Mouse (Mus musculus): Measurements from ENCODE around the gene Hbb-bt. TPM values are rescaled to one million over a fixed set of nuclear protein-coding genes. Genes with fewer than 3 reads are reported as not detected.
"Not testable (repeated sequence)": the region's sequence is repeated elsewhere in the genome, so short reads cannot be mapped to it uniquely, and the experiment has no call there.

Gene Hbb-bt
- total RNA-seq (2021): 10 to 100 TPM in 1 of 2 experiments, 1 to 10 TPM in 1; 8.8 to 20.4 TPM

DNA sequence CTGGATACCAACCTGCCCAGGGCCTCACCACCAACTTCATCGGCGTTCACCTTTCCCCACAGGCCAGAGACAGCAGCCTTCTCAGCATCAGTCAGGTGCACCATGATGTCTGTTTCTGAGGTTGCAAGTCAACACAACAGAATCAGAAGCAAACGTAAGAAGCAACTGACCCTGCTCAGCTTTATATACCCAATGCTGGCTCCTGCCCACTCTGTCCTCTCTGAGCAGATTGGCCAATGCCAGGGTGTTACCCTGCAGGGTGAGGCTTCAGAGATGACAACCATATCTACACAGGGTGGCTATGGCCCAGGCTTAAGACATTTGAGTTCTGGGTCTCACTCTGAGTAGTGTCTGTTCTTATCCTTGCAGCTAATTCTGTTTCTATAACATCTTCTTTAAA is at the start of gene Hbb-bt:
TSS of gene Hbb-bt (minus strand) at position 231 of the 400 bp plus-strand sequence.
- intact Hi-C loops (cut with DNase I): no loop called here
- DNase-seq: no peak

DNA sequence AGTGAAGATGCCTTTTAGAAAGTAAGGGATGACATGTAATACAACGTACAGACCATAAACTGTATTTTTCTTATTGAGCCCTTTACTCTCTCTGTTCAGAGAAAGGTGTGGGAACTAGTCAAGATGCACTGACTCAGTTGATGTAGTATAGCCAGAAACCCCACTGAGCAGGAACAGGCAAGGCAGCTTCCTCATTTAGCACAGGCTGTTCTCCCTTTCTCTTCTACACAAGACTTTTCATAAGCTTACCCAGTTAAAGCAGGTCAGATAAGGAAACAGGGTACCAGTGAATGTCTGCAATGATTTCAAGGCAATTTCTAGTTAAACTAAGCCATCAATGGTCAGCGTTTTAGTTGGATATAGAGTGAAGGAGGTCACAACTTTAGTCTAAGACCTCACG is 47.7 kb upstream of the Hbb-bt start:
- intact Hi-C loops (cut with DNase I): no loop called here
- no peak for DNase-seq

DNA sequence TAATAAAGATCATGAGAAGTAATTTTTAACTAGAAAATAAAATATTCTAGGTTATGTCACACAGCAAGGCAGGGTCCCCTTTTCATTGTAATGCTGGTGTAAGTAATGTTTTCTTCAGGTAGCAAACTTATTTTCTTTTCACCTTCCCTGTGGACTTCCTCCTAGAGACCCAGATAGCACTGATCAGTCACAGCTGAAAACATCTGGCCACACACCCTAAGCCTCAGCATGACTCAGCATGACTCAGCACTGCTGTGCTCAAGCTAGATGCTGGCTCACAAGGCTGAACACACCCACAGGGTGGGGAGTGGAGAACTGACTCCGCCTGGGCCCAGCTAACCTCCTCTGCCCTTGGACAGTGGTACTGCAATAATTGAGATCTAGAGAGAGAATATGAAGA is 47.1 kb upstream of the Hbb-bt start:
- intact Hi-C loops (cut with DNase I): no loop called here
- no peak for DNase-seq

DNA sequence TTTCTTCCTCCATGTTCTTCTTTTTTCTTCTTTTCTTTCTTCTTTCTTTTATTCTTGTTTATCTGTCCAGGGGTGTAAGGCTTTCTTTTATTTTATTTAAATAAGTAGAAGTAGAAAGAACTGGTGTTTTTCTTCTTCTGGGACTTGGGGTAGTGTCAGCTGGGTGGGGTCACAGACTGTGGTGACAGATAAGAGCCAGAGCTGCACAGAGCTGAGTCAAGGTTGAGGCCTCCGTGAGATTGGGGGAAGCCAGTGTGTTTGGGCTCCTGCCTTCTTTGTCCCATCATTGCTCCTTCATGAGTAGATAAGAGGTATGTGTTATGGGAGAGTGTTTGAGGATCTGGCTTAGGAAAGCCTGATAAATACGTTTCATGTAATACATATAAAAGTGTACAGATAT is 45.3 kb upstream of the Hbb-bt start:
- no peak for DNase-seq
- intact Hi-C loops (cut with DNase I): no loop called here

DNA sequence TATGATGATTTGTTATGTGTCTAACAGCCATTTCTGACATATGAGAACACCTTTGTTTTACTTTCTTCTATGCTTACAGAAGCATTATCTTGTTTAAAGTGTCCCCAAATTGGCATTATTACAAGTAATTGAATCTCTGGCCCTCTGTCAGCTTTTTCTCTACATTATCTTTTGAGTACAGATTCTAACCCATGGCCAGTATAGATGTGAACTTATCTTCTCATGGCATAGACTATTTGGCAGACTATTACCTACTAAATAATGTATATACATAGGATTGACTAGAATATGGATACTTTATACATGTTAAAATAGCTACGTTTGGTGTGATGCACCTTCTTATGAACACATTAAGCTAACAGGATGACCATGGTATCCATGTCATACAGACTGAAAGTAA is 40.9 kb upstream of the Hbb-bt start:
- no peak for DNase-seq
- intact Hi-C loops (cut with DNase I): no loop called here

DNA sequence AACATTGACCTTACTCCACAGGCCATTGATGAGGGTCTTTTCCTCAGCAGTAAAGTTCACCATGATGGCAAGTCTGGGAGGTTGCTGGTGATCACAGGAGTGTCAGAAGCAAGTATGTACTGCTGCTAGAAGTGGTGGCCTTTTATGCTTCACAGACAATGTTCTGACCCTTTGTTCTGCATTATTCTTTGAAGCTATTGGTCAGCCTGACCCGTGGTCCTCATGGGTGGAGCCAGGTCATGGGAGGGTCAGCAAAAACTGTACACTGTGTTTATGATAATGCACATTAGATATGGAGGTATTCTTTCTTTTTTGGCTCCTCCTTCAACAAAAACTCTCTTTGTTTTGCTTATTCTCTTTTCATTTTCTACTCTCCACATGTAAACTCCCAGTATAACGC is 39.3 kb upstream of the Hbb-bt start, which contains the start of gene Hbb-y:
TSS of gene Hbb-y (minus strand) at position 127 of the 400 bp plus-strand sequence.
- intact Hi-C loops (cut with DNase I): no loop called here

DNA sequence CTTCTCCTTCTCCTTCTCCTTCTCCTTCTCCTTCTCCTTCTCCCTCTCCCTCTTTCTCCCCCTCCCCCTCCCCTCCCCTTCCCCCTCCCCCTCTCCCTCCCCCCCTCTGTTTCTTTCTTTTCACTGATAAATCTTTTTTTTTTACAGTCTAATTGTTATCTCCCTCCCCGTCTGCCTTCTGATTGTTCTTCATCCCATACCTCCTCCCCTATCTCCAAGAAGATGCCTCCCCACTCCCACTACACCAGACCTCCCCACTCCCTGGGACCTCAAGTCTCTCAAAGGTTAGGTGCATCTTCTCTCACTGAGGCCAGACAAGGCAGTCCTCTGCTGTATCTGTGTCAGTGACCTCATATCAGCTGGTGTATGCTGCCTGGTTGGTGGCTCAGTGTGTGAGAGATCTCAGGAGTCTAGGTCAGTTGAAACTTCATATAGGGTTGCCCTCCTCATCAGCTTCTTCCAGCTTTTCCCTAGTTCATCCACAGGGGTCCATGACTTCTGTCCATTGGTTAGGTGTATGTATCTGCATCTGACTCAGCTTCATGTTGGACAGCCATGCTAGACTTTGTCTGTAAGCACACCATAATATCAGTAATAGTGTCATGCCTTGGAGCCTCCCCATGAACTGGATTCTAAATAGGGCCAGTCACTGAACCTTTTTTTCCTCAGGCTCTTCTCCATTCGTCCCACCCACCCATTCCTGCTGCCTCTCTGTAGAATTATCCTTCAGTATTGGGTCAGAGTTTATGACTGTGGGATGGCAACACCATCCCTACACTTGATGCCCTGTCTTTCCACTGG is 30.9 kb upstream of the Hbb-bt start:
- DNase-seq: no peak
- intact Hi-C loops (cut with DNase I): no loop called here

More for the DNA sequence above, 39.3 kb upstream of the Hbb-bt start, which contains the start of gene Hbb-y:
- DNase-seq: no peak

DNA sequence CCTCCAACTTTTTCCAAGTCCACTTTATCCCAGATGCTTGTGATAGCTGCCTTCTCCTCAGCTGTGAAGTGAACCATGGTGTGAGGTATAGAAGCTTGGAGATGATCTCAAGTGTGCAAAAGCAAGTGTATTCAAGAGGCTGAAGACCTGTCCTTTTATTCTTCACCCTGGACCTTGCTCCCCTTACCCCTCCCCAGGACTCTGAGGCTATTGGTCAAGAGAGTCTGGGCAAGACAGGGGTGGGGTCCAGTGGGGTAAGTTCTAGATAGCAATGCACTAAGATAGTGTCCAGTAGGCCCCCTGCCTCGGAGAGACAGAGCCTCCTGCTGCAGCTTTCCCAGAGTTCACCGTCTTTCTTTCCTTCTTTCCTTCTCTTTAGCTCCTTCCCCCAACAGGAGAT is 29.2 kb upstream of the Hbb-bt start, which contains the start of gene Hbb-bh1:
TSS of gene Hbb-bh1 (minus strand) at position 131 of the 400 bp plus-strand sequence.
- intact Hi-C loops (cut with DNase I): no loop called here
- DNase-seq: no peak

DNA sequence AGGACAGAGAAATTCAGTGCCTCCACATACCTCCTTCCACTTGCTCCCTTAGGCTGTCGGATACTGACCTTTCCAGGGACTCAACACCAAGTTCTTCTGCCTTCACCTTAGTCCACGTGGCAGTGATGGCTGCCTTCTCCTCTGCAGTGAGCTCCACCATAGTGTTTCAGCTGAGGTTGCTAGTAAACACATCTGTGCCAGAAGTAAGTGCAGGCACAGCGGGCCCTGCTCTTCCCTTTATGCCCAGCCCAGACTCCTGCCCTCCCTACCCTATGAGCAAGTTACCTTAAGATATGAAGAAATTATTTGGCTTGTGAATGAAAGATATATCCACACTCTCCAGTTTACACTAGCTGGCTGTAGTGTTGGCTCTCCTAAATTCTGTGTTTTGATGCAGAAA is 26.5 kb upstream of the Hbb-bt start, which contains the start of gene Hbb-bh2:
TSS of gene Hbb-bh2 (minus strand) at position 253 of the 400 bp plus-strand sequence.
- intact Hi-C loops (cut with DNase I): no loop called here
- no peak for DNase-seq

DNA sequence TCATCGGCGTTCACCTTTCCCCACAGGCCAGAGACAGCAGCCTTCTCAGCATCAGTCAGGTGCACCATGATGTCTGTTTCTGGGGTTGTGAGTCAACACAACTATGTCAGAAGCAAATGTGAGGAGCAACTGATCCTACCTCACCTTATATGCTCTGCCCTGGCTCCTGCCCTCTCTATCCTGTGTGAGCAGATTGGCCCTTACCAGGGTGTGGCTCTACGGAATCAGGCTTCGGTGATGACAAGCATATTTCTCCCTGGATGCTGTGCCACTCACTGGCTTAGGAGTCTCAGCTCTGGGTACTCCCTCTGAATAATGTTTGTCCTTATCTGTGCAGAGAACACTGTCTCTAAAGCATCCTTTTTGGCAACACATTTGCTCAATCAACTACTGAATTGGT is 14.0 kb upstream of the Hbb-bt start, which contains the start of gene Hbb-bs:
TSS of gene Hbb-bs (minus strand) at position 289 of the 400 bp plus-strand sequence.
- intact Hi-C loops (cut with DNase I): no loop called here
- DNase-seq: no peak

DNA sequence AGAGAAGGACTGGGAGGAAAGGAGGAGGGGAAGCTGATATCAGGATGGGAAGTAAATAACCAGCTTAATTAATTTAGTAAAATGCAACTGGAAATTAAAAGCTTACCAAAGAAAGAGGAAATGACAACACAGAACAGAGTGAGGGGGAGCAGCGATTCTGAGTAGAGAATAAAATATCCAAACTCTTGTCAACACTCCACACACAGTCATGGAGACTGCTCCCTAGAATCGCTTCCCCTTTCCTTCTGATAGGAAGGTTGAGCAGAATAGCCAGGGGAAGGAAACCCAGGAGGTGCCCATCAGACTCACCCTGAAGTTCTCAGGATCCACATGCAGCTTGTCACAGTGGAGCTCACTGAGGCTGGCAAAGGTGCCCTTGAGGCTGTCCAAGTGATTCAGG is 13.3 kb upstream of the Hbb-bt start:
- intact Hi-C loops (cut with DNase I); DNase-seq: not testable (repeated sequence)

DNA sequence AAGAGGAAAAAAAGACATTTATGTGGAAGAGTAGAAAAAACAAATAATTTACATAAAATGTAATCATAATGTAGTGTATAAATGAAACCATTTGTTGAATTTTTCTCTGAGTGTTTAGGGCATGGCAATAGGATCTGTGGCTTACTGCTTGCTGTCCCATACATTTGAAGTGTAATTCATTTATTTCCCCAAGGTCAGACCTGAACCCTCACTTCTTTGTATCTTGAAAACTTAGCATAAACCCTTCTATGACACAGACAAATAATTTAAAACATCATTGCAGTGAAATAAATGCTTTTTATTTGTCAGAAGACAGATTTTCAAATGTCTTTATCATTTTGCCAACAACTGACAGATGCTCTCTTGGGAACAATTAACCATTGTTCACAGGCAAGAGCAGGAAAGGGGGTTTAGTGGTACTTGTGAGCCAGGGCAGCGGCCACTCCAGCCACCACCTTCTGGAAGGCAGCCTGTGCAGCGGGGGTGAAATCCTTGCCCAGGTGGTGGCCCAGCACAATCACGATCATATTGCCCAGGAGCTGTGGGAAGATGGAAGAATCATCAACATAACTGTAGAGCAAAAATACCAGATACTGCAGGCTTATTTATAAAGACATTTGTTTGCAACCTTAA is 12.6 kb upstream of the Hbb-bt start:
- DNase-seq: no peak
- intact Hi-C loops (cut with DNase I): no loop called here

DNA sequence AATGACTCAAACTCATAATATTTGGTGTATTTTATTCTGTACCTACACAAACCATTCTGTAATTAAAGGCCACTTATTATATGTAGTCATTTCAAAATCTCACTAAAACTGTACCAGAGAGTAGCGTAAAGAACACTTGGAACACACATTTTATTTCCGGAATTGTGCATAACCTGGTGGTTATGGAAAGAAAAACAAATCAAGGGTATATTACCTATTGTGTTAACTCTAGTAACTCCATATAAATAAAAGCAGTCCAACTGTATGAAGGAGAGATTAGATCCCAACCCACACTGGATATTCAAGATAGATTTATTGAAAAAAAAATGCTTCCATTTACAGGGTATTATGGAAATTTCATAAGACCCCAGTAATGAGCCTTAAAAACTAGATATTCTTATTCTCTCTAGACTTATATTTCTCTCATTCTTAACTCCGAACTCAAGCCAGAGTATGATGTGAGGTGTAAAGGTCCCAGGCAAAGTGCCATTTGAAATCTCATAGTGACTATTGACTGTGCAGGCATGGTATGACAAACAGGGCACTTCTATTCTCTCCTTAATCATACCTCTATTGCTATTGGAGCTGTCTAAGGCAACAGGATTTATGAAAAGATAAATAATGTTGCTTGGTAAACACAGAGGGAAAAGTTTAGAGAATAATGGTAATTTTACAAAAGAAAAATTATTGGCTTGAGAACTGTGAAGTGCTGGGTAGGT is 11.9 kb upstream of the Hbb-bt start:
- DNase-seq: no peak
- intact Hi-C loops (cut with DNase I): no loop called here

DNA sequence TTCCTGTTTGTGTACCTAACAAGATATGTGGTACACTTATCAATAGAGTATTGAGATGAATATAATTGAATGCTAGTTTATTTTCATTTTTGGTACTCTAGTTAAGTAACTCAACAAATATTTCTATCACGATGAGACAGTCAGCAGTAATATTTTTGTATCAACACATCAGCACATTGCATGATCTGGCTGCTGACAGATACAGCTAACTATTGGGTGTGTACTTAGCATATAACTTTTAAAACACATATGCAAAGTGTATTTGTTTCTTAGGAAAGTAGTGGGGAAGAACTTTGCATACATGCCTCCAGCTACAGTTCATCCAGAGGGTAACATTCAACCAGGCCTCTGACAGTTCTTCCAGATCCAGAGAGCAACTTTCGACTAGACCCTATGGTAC is 10.8 kb upstream of the Hbb-bt start:
- intact Hi-C loops (cut with DNase I): no loop called here

DNA sequence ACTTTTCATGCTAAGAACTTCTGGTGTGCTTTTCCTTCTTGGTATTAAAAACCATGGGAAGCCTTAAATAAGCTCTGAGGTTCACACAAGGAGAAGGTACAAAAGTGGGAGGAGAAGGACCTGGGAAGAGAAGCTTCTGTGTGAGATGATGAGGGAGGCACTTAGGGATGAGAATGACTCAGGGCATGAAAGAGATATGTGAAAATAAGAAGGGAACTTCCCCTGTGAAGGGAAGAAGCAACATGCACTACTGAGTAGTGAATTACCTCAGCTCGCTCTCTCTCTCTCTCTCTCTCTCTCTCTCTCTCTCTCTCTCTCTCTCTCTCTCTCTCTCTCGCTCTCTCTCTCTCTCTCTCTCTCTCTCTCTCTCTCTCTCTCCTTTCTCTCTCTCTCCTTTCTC is 1.3 kb upstream of the Hbb-bt start:
- intact Hi-C loops (cut with DNase I); DNase-seq: not testable (repeated sequence)

More for the DNA sequence above, 10.8 kb upstream of the Hbb-bt start:
- no peak for DNase-seq

DNA sequence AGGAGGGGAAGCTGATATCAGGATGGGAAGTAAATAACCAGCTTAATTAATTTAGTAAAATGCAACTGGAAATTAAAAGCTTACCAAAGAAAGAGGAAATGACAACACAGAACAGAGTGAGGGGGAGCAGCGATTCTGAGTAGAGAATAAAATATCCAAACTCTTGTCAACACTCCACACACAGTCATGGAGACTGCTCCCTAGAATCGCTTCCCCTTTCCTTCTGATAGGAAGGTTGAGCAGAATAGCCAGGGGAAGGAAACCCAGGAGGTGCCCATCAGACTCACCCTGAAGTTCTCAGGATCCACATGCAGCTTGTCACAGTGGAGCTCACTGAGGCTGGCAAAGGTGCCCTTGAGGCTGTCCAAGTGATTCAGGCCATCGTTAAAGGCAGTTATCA is 644 bp downstream of the Hbb-bt start:
- intact Hi-C loops (cut with DNase I); DNase-seq: not testable (repeated sequence)

DNA sequence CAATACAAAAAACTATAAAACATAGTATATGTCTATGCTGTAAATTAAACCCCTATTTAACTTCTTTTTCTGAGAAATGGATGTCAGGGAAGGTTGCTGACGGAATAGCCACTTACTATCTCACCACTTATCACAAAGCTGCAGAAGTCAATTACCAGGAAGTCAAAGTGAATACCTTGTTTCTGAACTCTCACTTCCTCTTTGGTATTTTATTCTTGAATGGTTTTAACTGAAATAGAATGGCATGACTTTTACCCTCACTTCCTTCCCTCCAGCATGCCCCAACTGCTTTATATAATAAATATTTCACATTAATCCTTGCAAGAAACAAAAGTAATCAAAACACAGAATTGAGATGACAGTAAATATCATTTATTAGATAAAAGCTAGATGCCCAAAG is 1.6 kb downstream of the Hbb-bt start:
- intact Hi-C loops (cut with DNase I): no loop called here
- DNase-seq: no peak

DNA sequence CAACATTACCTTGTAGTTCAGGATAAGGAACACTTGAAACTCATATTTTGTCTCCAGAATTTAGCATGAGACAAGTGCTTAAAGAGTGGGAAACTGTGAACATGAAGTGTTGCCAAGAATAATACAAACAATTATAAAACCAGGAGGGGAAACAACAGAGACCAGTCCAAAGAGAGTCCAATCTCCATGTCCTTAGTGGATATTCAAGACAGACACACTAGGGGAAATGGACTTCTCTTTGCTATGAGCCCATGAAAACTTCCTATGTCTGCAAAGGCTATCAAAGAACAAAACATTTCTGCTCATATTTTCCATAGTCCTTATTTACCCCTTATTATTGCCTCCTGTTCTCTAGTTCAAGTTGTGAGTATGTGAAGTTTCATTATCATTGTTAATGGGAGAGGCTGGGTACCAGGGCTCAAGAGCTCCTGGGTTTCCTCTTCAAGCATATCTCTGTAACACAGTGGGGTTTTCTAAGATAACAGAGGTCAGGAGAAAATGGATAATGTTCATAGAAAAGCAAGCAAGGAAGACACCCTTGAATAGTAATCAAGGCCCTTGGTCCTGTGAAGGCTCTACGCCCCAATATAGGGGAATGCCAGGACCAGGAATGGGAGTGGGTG is 2.5 kb downstream of the Hbb-bt start:
- intact Hi-C loops (cut with DNase I): no loop called here
- no peak for DNase-seq

DNA sequence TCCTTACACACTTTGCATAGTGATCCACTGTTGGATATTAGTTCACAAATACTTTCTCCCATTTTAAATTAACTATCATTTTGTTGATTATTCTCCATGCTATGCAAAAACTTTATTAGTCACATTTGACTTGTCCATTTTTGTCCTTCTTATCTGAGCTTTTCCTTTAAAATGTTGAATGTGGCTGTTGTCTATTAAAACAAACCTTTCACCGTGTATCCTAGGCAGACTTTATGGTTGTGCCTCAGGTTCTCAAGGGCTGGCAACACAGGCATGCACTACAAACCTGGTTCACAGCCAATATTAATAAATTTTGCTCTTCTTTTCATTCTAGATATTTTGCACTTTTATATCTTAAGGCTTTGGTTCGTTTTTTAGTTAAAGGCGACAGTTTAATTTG is 3.0 kb downstream of the Hbb-bt start:
- DNase-seq: no peak
- intact Hi-C loops (cut with DNase I): no loop called here

DNA sequence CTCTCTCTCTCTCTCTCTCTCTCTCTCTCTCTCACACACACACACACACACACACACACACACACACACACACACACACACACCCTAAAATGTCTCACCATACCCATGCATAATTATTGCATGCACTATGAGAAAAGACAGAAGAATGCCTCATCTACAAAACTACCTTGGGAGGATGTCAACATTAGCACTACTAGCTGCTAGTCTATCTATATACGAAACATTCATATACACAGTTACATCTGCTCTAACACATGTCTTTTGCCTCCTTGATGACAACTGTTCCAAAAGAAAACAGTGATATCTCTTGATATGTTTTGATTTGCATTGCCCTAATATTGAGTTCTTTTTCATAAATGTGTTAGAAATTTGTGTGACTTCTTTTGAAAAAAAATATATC is 3.5 kb downstream of the Hbb-bt start:
- intact Hi-C loops (cut with DNase I): no loop called here
- no peak for DNase-seq

DNA sequence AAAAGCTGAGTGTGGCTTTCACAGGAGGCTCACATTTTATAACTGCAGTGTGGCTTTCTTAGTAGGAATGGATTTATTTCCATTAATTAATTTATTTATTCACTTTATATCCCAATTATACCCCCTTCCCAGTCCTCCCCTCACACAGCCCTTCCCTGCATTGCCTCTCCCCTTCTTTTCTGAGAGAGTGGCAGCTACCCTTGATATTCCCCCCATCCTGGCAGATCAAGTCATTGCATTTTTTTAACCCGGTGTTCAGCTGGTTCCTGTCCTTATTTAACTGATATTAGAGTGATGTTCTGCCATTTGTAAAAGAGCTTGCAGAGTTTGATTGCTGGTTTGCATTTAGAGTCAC is 4.0 kb downstream of the Hbb-bt start:
- no peak for DNase-seq
- intact Hi-C loops (cut with DNase I): no loop called here
